ENCODE assay signal across 9 mouse cellular contexts in genomic region chr15:98533035-98533531, GRCm38 (mm10). TPM values are rescaled to one million over a fixed set of nuclear protein-coding genes. Genes with fewer than 3 reads are reported as not detected.
DNase-seq lines count a peak whose midpoint lies in the region; ATAC-seq lines count a peak whose summit lies in the region.
"Had no signal": no experiment of that assay in that cellular context is flagged by ENCODE, and none has a peak within 500 bp of the region (broad histone marks: within the 10 kb centered on the region; RNA-seq: fewer than 3 reads in every experiment).

No protein-coding gene starts in this region.

- H3K4me2 ChIP-seq in kidney, embryonic 15.5 days: peak overlapping the region; percentile 82
- peak overlapping the region; percentile 82 for H3K4me2 ChIP-seq in forebrain, embryonic 11.5 days (ENCODE audit: low read depth, low read length, severe bottlenecking)
- peak overlapping the region; percentile 87 for H3K4me2 ChIP-seq in liver, embryonic 12.5 days

- H3K9me3 ChIP-seq in kidney, embryonic 15.5 days (replicated peaks): no peaks in the 10 kb centered on the region
- no peaks in the 10 kb centered on the region for H3K9me3 ChIP-seq in forebrain, embryonic 11.5 days (ENCODE audit: control insufficient read depth, low read length)
- H3K9me3 ChIP-seq in liver, embryonic 12.5 days (replicated peaks): no peaks in the 10 kb centered on the region

- H3K4me3 ChIP-seq in kidney, embryonic 15.5 days (replicated peaks): peak overlapping the region; percentile 89
- peak overlapping the region; percentile 79 for H3K4me3 ChIP-seq in forebrain, embryonic 11.5 days (ENCODE audit: low read depth, low read length)
- peak overlapping the region; percentile 89 for H3K4me3 ChIP-seq in liver, embryonic 12.5 days

- no peak for ATAC-seq in kidney, embryonic 15.5 days (replicated peaks; ENCODE audit: low FRiP score)
- no peak for ATAC-seq in forebrain, embryonic 11.5 days (replicated peaks; ENCODE audit: low FRiP score)
- no peak for ATAC-seq in liver, embryonic 12.5 days
- no peak for ATAC-seq in inflammation-experienced regulatory T-cells, adult 6 months

- H3K36me3 ChIP-seq in kidney, embryonic 15.5 days: peaks cover 44% of the 10 kb centered on the region
- peaks cover 12% of the 10 kb centered on the region; the same call in 1 of the 2 replicates for H3K36me3 ChIP-seq in forebrain, embryonic 11.5 days (ENCODE audit: control insufficient read depth, insufficient read depth, low read length)
- H3K36me3 ChIP-seq in liver, embryonic 12.5 days: peaks cover 51% of the 10 kb centered on the region

- WGBS in kidney, embryonic 15.5 days: under 1% methylated on average over 18 of the region's 18 CpGs
- under 1% methylated on average over 18 of the region's 18 CpGs for WGBS in forebrain, embryonic 11.5 days
- under 1% methylated on average over 18 of the region's 18 CpGs for WGBS in liver, embryonic 12.5 days (ENCODE audit: insufficient replicate concordance)

- H3K27ac ChIP-seq in kidney, embryonic 15.5 days: peak overlapping the region; percentile 100
- no peak overlapping the region for H3K27ac ChIP-seq in forebrain, embryonic 11.5 days (ENCODE audit: low read depth, low read length)
- peak overlapping the region; percentile 74 for H3K27ac ChIP-seq in liver, embryonic 12.5 days

- peak overlapping the region; percentile 90 for H3K9ac ChIP-seq in kidney, embryonic 15.5 days
- H3K9ac ChIP-seq in forebrain, embryonic 11.5 days (ENCODE audit: low read length): peak overlapping the region; percentile 99
- H3K9ac ChIP-seq in liver, embryonic 12.5 days: peak overlapping the region; percentile 90

- peaks cover 14% of the 10 kb centered on the region for H3K4me1 ChIP-seq in kidney, embryonic 15.5 days
- H3K4me1 ChIP-seq in forebrain, embryonic 11.5 days (replicated peaks; ENCODE audit: control insufficient read depth, insufficient read depth, low read length): 0 out of 2 replicates have a peak, but pooled peaks cover 4% of the 10 kb centered on the region
- H3K4me1 ChIP-seq in liver, embryonic 12.5 days: peaks cover 35% of the 10 kb centered on the region

- H3K27me3 ChIP-seq in kidney, embryonic 15.5 days: no peaks in the 10 kb centered on the region
- H3K27me3 ChIP-seq in forebrain, embryonic 11.5 days (ENCODE audit: control insufficient read depth, insufficient read depth, low read length): no peaks in the 10 kb centered on the region
- H3K27me3 ChIP-seq in liver, embryonic 12.5 days (replicated peaks): no peaks in the 10 kb centered on the region

- DNase-seq in kidney, postnatal 14 days: no peak
- DNase-seq in MN1 (ENCODE audit: low spot score): peak; percentile 34
- no peak for DNase-seq in forebrain, embryonic 11.5 days (ENCODE audit: low spot score)
- no peak for DNase-seq in left cerebral cortex, adult 18-20 months (ENCODE audit: low spot score in 2 of 2)
- DNase-seq in adrenal gland, postnatal 36 days: no peak

RNA-seq across cellular contexts. Expression of gene Kansl2, which starts 1.0 kb away (rescaled TPM):
- polyA plus RNA-seq in kidney, embryonic 15.5 days (2015; fragmentation: Nextera tagmentation; extraction: Ambion mirVana): 115 and 121 TPM in 2 replicates
- polyA plus RNA-seq in forebrain, embryonic 11.5 days (2014; fragmentation: Nextera tagmentation; extraction: Ambion mirVana): 138 and 152 TPM in 2 replicates
- polyA plus RNA-seq in liver, embryonic 12.5 days (2016; fragmentation: Nextera tagmentation; extraction: Ambion mirVana): 78.4 and 78.5 TPM in 2 replicates
- 10 to 100 TPM; 58.2 to 59.7 TPM for total RNA-seq in left cerebral cortex, adult 18-20 months (2021)
- 10 to 100 TPM; 29.4 to 33.1 (median 32.4) TPM for polyA plus RNA-seq in inflammation-experienced regulatory T-cells, adult 6 months (2017; shearing (Covaris generic))
- 10 to 100 TPM; 88.0 to 91.3 TPM for total RNA-seq in adrenal gland, postnatal 36 days (2021)

RNA-seq across cellular contexts. Expression of gene Ccnt1, which starts 37.6 kb away (rescaled TPM):
- polyA plus RNA-seq in kidney, embryonic 15.5 days (2015; fragmentation: Nextera tagmentation; extraction: Ambion mirVana): 61.0 and 66.4 TPM in 2 replicates
- 62.2 and 67.0 TPM in 2 replicates for polyA plus RNA-seq in forebrain, embryonic 11.5 days (2014; fragmentation: Nextera tagmentation; extraction: Ambion mirVana)
- polyA plus RNA-seq in liver, embryonic 12.5 days (2016; fragmentation: Nextera tagmentation; extraction: Ambion mirVana): 34.4 and 35.5 TPM in 2 replicates
- total RNA-seq in left cerebral cortex, adult 18-20 months (2021): 10 to 100 TPM; 40.4 to 46.0 TPM
- 10 to 100 TPM; 69.3 to 99.2 (median 86.3) TPM for polyA plus RNA-seq in inflammation-experienced regulatory T-cells, adult 6 months (2017; shearing (Covaris generic))
- total RNA-seq in adrenal gland, postnatal 36 days (2021): 10 to 100 TPM; 55.6 to 67.1 TPM

RNA-seq across cellular contexts. Expression of gene 4930415O20Rik, which starts 37.7 kb away (rescaled TPM):
- polyA plus RNA-seq in kidney, embryonic 15.5 days (2015; fragmentation: Nextera tagmentation; extraction: Ambion mirVana): 0.76 TPM in 1 of 2 replicates, not detected in the other
- polyA plus RNA-seq in forebrain, embryonic 11.5 days (2014; fragmentation: Nextera tagmentation; extraction: Ambion mirVana): not detected in 2 replicates
- polyA plus RNA-seq in liver, embryonic 12.5 days (2016; fragmentation: Nextera tagmentation; extraction: Ambion mirVana): not detected in 2 replicates
- not detected for total RNA-seq in left cerebral cortex, adult 18-20 months (2021)
- not detected for polyA plus RNA-seq in inflammation-experienced regulatory T-cells, adult 6 months (2017; shearing (Covaris generic))
- 1 to 10 TPM in 1 of 2 experiments, under 1 TPM in 1; 0.83 to 1.1 TPM for total RNA-seq in adrenal gland, postnatal 36 days (2021)

RNA-seq across cellular contexts. Expression of gene Olfr279, which starts 40.9 kb away (rescaled TPM):
- polyA plus RNA-seq in kidney, embryonic 15.5 days (2015; fragmentation: Nextera tagmentation; extraction: Ambion mirVana): not detected in 2 replicates
- polyA plus RNA-seq in forebrain, embryonic 11.5 days (2014; fragmentation: Nextera tagmentation; extraction: Ambion mirVana): not detected in 2 replicates
- polyA plus RNA-seq in liver, embryonic 12.5 days (2016; fragmentation: Nextera tagmentation; extraction: Ambion mirVana): not detected in 2 replicates
- not detected for total RNA-seq in left cerebral cortex, adult 18-20 months (2021)
- polyA plus RNA-seq in inflammation-experienced regulatory T-cells, adult 6 months (2017; shearing (Covaris generic)): under 1 TPM in 2 of 3 experiments, not detected in 1; 0.06 to 0.07 TPM
- total RNA-seq in adrenal gland, postnatal 36 days (2021): not detected
- polyA plus RNA-seq: gonadal fat pad, adult 2 months had no signal

RNA-seq across cellular contexts. Expression of gene Lalba, which starts 50.6 kb away (rescaled TPM):
- polyA plus RNA-seq in kidney, embryonic 15.5 days (2015; fragmentation: Nextera tagmentation; extraction: Ambion mirVana): 0.22 TPM in 1 of 2 replicates, not detected in the other
- 0.25 TPM in 1 of 2 replicates, not detected in the other for polyA plus RNA-seq in forebrain, embryonic 11.5 days (2014; fragmentation: Nextera tagmentation; extraction: Ambion mirVana)
- not detected in 2 replicates for polyA plus RNA-seq in liver, embryonic 12.5 days (2016; fragmentation: Nextera tagmentation; extraction: Ambion mirVana)
- not detected for total RNA-seq in left cerebral cortex, adult 18-20 months (2021)
- not detected for polyA plus RNA-seq in inflammation-experienced regulatory T-cells, adult 6 months (2017; shearing (Covaris generic))
- not detected for total RNA-seq in adrenal gland, postnatal 36 days (2021)
